ENCODE assay signal across 8 mouse cellular contexts in the genomic region with DNA sequence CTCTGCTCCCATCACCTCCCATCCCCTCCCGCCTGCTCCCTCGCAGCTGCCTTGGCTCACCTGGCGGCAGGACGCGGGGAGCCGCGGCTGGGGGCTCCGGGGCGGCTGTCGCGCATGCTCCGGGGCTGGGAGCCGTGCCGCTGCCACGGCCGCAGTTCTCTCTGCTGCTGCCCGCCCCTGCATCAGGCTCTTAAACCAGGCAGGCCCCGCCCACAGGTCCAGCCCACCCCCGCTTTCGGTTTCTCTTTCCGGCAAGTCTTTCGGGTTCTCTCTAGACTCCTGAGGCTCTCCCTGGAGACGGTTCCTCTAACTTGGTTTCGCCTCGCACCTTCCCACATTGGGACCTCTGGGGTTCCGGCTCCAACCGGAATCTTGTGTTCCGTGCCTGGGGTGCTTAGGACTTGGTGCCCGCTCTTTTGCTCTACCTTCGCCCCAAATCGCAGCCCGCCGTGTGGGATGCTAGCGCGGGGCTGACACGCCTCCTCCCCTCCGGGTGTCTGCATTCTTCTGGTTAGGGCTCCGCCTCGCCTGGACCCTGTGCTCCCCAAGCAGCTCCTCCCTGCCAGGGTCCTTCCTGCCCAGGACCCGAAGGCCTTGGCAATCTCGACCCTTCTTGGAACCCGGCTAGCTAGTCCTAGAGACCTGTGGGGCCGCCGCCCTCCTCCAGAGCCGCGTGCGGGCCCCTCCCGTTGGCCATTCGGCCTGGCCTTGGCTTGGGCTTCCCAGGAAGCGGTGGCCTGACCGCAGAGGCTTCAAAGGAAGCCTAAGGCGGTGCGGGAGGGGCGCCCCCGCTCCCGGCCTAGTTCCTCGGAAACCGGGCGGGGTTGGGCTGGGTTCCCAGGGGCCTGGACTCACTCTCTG. TPM values are rescaled to one million over a fixed set of nuclear protein-coding genes. Genes with fewer than 3 reads are reported as not detected.
DNase-seq lines count a peak whose midpoint lies in the region; ATAC-seq and TF ChIP-seq lines count a peak whose summit lies in the region.

A gene (minus strand): TSS at position 166 of the 861 bp plus-strand sequence.

- H3K4me1 ChIP-seq in cortical plate, adult 2 months (ENCODE audit: control insufficient read depth, insufficient read depth, low read length), result no peaks in the 10 kb centered on the region

- peak; percentile 57 for TF ChIP-seq POLR2A in cortical plate, adult 2 months (IDR thresholded peaks at IDR 0.05; ENCODE audit: extremely low read depth, insufficient read depth, low read length)

- ATAC-seq in megakaryocyte-erythroid progenitor cell, adult 5-6 weeks (replicated peaks; ENCODE audit: low FRiP score, low TSS enrichment, poor library complexity, severe bottlenecking), result peak; percentile 72

- H3K27ac ChIP-seq in cortical plate, adult 2 months (ENCODE audit: insufficient read depth, low read length), result peak within 1 kb of the TSS; percentile 81

- TF ChIP-seq CTCF in cortical plate, adult 2 months (IDR thresholded peaks at IDR 0.05; ENCODE audit: extremely low read depth, insufficient read depth, low read length), result no peak

- intact Hi-C loops in left cerebral cortex, postnatal 10 days (cut with DNase I), result loop anchor here (2.0 to 5.0 kb wide), 3 partner anchors 123 to 215 kb away; no protein-coding TSS in a partner anchor

- H3K4me3 ChIP-seq in cortical plate, adult 2 months (ENCODE audit: insufficient read depth, low read length), result peak within 1 kb of the TSS; percentile 62

- peak; percentile 96 for DNase-seq in adipocyte (ENCODE audit: low spot score)
- DNase-seq in gastrocnemius, adult 8-10 months (ENCODE audit: low spot score in 2 of 2), result peak; percentile 71 to 77
- peak; percentile 57 for DNase-seq in hindlimb bud, embryonic 11.5 days (ENCODE audit: extremely low spot score, low read depth, low spot score)
- peak; percentile 61 to 94 for DNase-seq in left cerebral cortex, postnatal 10 days (ENCODE audit: extremely low spot score in 1 of 2, low spot score in 2 of 2)
- DNase-seq in right cerebral cortex, postnatal 25 days, result peak; percentile 80
- peak; percentile 90 to 92 for DNase-seq in urinary bladder, postnatal 4 days (ENCODE audit: low spot score in 2 of 2)

RNA-seq across cellular contexts. Expression of the gene that starts here (rescaled TPM):
- 0.71 and 0.81 TPM in 2 replicates for polyA plus RNA-seq in cortical plate, adult 2 months (2012; rRNA removed)
- total RNA-seq in gastrocnemius, adult 8-10 months (2022), result under 1 TPM in 3 of 4 experiments, not detected in 1; 0.31 to 0.49 (median 0.35) TPM
- 1 to 10 TPM; 1.3 to 1.5 TPM for total RNA-seq in left cerebral cortex, postnatal 10 days (2021)
- 0.39 and 1.4 TPM in 2 replicates for total RNA-seq in megakaryocyte-erythroid progenitor cell, adult 5-6 weeks (2014; fragmentation: Nextera tagmentation)
- total RNA-seq in megakaryocyte-erythroid progenitor cell, adult 5-6 weeks (2017), result 0.80 and 1.1 TPM in 2 replicates

Comparison
In these comparisons a context has a peak if more than half of its experiments do, and no peak if none do; other contexts are left out.
1. Peak in every context shown above with its lines: DNase-seq, ATAC-seq, H3K4me3 ChIP-seq and H3K27ac ChIP-seq.
2. Peak in DNase-seq in gastrocnemius, adult 8-10 months; RNA of the gene not detected or under 1 TPM.